Mouse (Mus musculus) hindbrain, embryonic 10.5 days (tissue): ENCODE data around the gene Myo10. TPM values are rescaled to one million over a fixed set of nuclear protein-coding genes. Genes with fewer than 3 reads are reported as not detected.

Experiments
- polyA plus RNA-seq: library from polyadenylated mRNA; unstranded; fragments of >200 nt; fragmentation: Nextera tagmentation; extraction: Ambion mirVana; gene quantifications from 2 replicates; pipeline ENCODE4 v1.2.1, GENCODE M21; 2016

Myo10 gene
- polyA plus RNA-seq, 1 experiment from 2014 or later: 41.8 TPM

Other genes starting within 250 kb of the Myo10 start
- gene Basp1, start 208.8 kb upstream of the Myo10 start, polyA plus RNA-seq: 48.6 and 77.4 TPM in 2 replicates
- gene Retreg1, start 220.7 kb downstream of the Myo10 start, polyA plus RNA-seq: 2.2 and 2.7 TPM in 2 replicates